Mouse (Mus musculus) lung, postnatal 0 days (tissue): Measurements from ENCODE around the gene Cyp26c1.

Experiments
- CTCF ChIP-seq: IDR thresholded peaks from 2 replicates; pipeline ENCODE4 v1.5.1; 2016; ENCODE audit warnings: antibody characterized with exemption, mild to moderate bottlenecking
- EP300 ChIP-seq: IDR thresholded peaks from 2 replicates; pipeline ENCODE4 v1.6.1; 2016; ENCODE audit warnings: antibody characterized with exemption, mild to moderate bottlenecking, control low read depth

DNA sequence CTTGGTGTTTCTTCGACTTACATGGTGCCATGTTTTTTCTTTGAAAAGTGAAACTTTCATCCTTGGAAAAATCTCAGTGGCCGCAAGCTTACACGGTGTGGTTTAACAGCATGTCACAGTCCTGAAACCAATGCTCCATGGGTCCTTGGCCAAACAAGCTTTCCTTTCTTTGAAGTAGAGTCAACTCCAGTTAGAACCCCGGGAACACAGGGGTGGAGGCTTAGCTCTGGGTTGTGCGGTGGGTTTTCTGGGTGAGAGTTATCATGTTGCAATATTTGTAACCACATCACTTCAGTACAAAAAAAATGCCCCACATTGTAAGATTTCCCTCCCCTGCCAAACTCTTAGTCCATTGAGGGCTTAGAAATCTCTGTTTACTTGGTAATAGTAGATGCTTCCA, 20.3 kb downstream of the Cyp26c1 start:
- TF ChIP-seq CTCF (no peak), EP300 (no peak)
